Mouse (Mus musculus) spleen, adult 2 months (tissue): ENCODE measurements around the gene Slc12a8. TPM values are rescaled to one million over a fixed set of nuclear protein-coding genes. Genes with fewer than 3 reads are reported as not detected.

Experiments used
- DNase-seq, 2 experiments: peaks; one replicate each; pipeline versions ENCODE4 v3.0.0 to v3.0.0-alpha.2; 2012 to 2021; ENCODE audit warnings: low spot score in 2 of 2, low read depth in 1 of 2
- H3K27ac ChIP-seq: fragments of 200-500 bp; 2 replicates; pipeline ENCODE4 v1.5.1; 2012; ENCODE audit warnings: low read length, inconsistent platforms; ENCODE audit not compliant: insufficient read depth
- H3K27me3 ChIP-seq: fragments of 200-500 bp; 2 replicates; pipeline ENCODE4 v1.6.1; 2012; ENCODE audit warnings: mild to moderate bottlenecking, moderate library complexity, low read length, inconsistent platforms; ENCODE audit not compliant: control insufficient read depth, insufficient read depth
- H3K36me3 ChIP-seq: fragments of 200-500 bp; 2 replicates; pipeline ENCODE4 v1.6.1; 2012; ENCODE audit warnings: mild to moderate bottlenecking, low read length, inconsistent platforms; ENCODE audit not compliant: control insufficient read depth, insufficient read depth
- H3K4me1 ChIP-seq: fragments of 200-500 bp; 2 replicates; pipeline ENCODE4 v1.6.1; 2011; ENCODE audit warnings: inconsistent platforms; ENCODE audit not compliant: control insufficient read depth, insufficient read depth, insufficient read length
- H3K4me3 ChIP-seq: fragments of 200-500 bp; 2 replicates; pipeline ENCODE4 v1.5.1; 2011; ENCODE audit warnings: mild to moderate bottlenecking, inconsistent platforms; ENCODE audit not compliant: insufficient read depth, insufficient read length; ENCODE audit errors: extremely low read depth
- CTCF ChIP-seq: fragments of 200-500 bp; IDR thresholded peaks from 2 replicates; pipeline ENCODE4 v1.5.1; 2011; ENCODE audit warnings: mild to moderate bottlenecking, inconsistent platforms; ENCODE audit not compliant: insufficient read depth, insufficient read length, insufficient replicate concordance; ENCODE audit errors: extremely low read depth
- POLR2A ChIP-seq: fragments of 200-500 bp; IDR thresholded peaks from 2 replicates; pipeline ENCODE4 v1.6.1; 2011; ENCODE audit warnings: low read depth, low read length, inconsistent platforms
- WGBS: fragments of 180-500 bp; shearing (Covaris S2); methylation state at CpG from one replicate; pipeline ENCODE4 v1.1.7; 2018; 5-methylcytosine and 5-hydroxymethylcytosine counted together
- polyA plus RNA-seq: library from polyadenylated mRNA; depleted of rRNA; stranded (reverse); fragments of >200 nt; gene quantifications from 2 replicates; pipeline ENCODE4 v1.2.3, GENCODE M21; 2012

Slc12a8 gene
- polyA plus RNA-seq, 1 experiment, result 1.2 TPM

DNA sequence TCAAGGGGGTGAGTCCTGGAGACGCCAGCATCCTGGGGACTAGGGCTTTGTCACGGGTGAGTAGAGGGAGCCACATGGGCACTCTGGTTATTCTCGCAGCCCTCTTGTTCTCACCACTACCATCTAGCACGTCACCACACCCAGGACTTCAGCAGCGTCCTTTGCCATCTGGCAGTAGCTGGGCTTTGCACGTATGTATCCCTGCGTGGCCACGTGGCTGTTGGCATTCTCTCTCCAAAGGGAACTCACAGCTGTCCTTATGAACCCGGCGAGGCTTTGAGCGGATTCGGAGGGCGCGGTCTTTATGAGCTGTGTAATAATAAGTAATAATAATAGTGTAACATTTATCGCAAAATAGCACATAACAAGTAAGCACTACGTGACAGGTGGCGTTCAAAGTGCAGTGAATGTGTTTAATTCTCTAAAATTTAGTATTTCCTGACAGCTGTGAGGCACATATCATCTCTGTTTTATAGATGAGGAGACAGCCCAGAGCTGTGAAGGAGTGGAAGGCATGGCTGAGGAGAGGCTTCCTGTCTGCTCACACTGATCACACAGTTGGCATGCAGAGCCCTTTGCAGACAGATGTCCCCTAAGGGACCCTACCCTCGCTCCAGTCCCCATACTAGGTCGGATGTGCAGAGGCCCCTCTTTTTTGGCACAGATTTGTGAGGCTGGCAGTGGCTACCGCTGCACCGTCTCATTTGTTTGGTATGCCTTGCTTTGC, 20.5 kb downstream of the Slc12a8 start:
- WGBS, result 87% methylated on average over 21 of the region's 21 CpGs
- no peaks in the 10 kb centered on the region for H3K27me3 ChIP-seq
- no peaks in the 10 kb centered on the region for H3K4me1 ChIP-seq
- H3K36me3 ChIP-seq, result no peaks in the 10 kb centered on the region
- H3K27ac ChIP-seq, result no peak overlapping the region
- no peak for TF ChIP-seq CTCF
- TF ChIP-seq POLR2A, result no peak
- H3K4me3 ChIP-seq, result no peak overlapping the region
- DNase-seq, result no peak

DNA sequence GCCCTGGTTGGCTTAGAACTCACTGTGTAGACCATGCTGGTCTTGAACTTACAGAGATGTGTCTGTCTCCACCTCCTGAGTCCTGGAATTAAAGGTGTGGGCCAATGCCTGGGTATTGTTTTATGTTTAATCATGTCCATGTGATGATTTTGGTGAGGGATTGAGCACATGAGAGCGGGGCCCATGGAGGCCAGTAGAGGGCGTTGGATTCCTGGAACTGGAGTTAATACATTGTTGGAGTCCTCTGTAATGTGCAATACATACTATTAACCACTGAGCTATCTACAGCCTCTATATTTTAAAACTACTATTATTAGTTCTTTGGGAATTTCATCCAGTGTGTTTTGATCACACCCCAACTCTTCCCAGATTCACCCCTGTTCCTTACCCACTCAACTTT, 27.2 kb downstream of the Slc12a8 start:
- H3K4me1 ChIP-seq, result no peaks in the 10 kb centered on the region
- H3K27ac ChIP-seq, result no peak overlapping the region
- no peaks in the 10 kb centered on the region for H3K36me3 ChIP-seq
- no peaks in the 10 kb centered on the region for H3K27me3 ChIP-seq
- no peak overlapping the region for H3K4me3 ChIP-seq
- no peak for DNase-seq
- TF ChIP-seq CTCF (no peak), POLR2A (no peak)
- 91% methylated on average over 2 of the region's 2 CpGs for WGBS

DNA sequence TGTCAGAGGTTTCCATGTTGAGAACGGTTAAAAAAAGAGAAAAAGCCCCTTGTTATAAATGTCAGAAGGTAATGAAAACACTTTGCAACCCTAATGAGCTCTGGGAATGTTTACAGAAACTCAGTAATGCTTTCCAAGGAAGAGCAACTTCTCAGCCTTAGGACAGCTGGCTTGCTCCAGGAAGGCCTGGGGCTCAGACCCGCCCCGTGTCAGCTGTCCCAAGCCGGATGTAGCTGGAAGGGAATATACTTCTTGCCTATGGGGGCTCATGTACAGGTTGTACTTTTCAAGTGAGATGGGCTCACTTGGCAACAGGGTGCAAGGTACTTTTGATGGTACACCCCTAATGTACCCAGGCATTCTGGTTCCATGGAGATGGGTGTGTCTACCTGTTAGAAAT, 28.4 kb downstream of the Slc12a8 start:
- TF ChIP-seq POLR2A (no peak), CTCF (no peak)
- Histone ChIP-seq H3K27ac (no peak overlapping the region), H3K36me3 (no peaks in the 10 kb centered on the region), H3K4me3 (no peak overlapping the region), H3K27me3 (no peaks in the 10 kb centered on the region), H3K4me1 (no peaks in the 10 kb centered on the region)
- DNase-seq, result no peak
- 92% methylated on average over 4 of the region's 4 CpGs for whole genome bisulfite sequencing

DNA sequence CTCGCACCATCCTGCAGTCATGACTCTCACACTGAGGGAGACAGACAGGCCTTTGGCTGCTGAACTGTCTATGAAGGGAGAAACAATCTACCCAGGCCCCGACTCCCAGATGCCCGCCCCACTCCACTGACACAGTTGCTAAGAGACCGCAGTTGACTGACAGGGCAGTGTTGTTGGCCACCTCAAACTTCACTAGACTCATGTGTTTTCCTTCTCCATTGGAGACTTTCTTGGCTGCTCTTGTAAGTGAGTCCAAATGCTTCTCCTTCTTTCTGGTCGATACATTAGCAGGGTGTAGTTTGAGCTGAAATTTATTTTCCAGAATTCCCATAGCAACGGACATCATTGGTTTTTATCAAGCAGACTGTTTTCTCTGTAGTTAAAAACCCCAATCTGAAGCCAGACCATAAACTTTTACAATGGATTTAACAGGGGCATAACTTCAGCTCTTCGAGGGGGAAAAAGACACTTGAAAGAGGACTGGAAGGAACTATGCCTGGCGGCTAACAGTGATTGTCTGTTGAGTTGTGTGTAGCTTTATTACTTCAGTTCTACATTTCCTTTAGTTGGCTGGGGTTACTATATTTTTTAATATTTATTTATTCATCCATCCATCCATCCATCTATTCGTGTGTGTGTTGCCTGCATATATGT, 36.7 kb downstream of the Slc12a8 start:
- no peaks in the 10 kb centered on the region for H3K4me1 ChIP-seq
- WGBS, result 81% methylated on average over 9 of the region's 9 CpGs
- DNase-seq, result no peak
- no peak overlapping the region for H3K27ac ChIP-seq
- TF ChIP-seq POLR2A, result no peak
- no peak overlapping the region for H3K4me3 ChIP-seq
- H3K27me3 ChIP-seq, result no peaks in the 10 kb centered on the region
- H3K36me3 ChIP-seq, result no peaks in the 10 kb centered on the region

DNA sequence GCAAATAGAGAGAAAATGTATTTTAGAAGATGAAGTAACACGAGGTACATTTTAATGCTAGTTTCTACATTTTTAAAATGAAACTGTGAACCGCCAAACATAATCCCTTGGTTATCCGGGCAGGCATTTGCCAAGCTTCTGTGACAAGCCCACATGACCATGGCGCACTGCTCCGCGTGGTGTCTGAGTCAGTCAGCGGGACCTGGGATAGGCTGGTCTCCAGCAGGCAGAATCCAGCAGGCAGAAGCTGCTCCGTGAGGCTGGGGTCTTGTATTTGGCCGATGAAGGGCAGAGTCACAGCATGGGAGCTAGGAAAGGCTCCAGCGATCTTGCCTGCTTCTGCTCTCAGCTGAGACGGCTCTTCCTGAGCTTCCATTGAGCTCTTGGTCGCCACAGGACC, 41.0 kb downstream of the Slc12a8 start:
- WGBS, result 96% methylated on average over 12 of the region's 12 CpGs

DNA sequence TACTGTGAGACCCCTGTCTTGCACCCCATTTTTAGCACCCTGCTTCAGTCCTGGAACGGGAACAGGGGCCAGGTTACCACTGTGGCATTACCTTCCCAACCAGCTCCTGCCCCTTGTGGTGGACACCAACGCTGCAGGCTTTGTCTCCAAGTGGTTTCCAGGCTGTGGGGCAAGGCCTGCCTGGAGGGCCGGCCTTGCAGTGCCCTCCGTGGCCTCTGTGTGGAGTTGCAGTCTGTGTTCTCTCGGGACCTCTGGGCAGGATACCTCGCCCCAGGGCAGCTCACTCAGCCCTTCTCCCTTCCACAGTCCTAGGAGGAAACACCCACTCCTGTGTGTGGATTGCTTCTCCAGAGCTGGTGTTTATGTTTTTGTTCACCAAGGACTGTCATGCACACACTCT, 43.2 kb downstream of the Slc12a8 start:
- 9% methylated on average over 6 of the region's 6 CpGs for WGBS
- Histone ChIP-seq H3K4me3 (no peak overlapping the region), H3K4me1 (no peaks in the 10 kb centered on the region), H3K27ac (no peak overlapping the region; the same call in 1 of the 2 replicates), H3K27me3 (no peaks in the 10 kb centered on the region), H3K36me3 (no peaks in the 10 kb centered on the region)
- TF ChIP-seq CTCF (peak; percentile 60; the same call in 1 of the 2 replicates), POLR2A (no peak)
- peak; percentile 19 to 41 for DNase-seq

More for the DNA sequence above, 41.0 kb downstream of the Slc12a8 start:
- TF ChIP-seq POLR2A, result no peak
- no peak for TF ChIP-seq CTCF
- Histone ChIP-seq H3K27me3 (no peaks in the 10 kb centered on the region), H3K36me3 (no peaks in the 10 kb centered on the region), H3K4me3 (no peak overlapping the region), H3K4me1 (no peaks in the 10 kb centered on the region), H3K27ac (no peak overlapping the region)
- no peak for DNase-seq

DNA sequence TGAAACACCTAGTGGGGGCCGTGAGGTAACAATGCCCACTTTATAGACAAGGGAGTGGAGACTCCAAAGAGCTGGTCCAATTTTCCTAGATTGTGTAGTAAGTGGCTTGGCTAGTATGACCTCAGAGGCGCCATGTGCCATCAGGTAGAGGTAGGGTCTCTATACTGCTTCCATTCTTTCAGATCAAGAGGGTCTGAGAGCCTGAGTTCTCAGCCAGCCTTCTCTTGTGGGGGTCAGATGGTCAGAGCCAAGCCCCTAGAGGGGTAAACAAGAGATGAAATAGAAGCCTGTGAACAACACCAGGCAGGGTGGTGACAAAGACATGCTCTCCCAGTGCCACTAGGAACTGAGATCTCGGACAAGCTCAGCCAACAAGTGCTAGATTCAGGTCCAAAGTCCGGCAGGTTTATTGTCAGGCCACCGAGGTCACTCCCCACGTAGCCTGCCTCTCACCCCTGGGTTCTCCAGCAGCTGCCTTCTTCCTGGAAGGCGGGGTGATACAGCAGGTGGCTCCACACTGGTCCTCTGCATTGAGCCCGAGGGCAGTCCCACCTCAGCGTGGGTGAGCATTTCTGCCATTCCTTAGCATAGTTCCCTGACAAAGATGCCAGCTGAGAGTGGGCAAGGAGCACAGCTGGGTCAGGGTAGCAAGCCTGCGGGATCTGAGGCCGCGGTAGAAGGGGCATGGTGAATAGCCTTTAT, 44.3 kb downstream of the Slc12a8 start:
- WGBS, result 90% methylated on average over 12 of the region's 12 CpGs

More for the DNA sequence above, 44.3 kb downstream of the Slc12a8 start:
- no peak for TF ChIP-seq POLR2A
- TF ChIP-seq CTCF, result no peak
- Histone ChIP-seq H3K27ac (no peak overlapping the region), H3K4me3 (no peak overlapping the region), H3K27me3 (no peaks in the 10 kb centered on the region), H3K36me3 (no peaks in the 10 kb centered on the region), H3K4me1 (no peaks in the 10 kb centered on the region)
- no peak for DNase-seq
